Mouse (Mus musculus): ENCODE measurements around the gene Ptprcap.
"Not testable (repeated sequence)": the region's sequence is repeated elsewhere in the genome, so short reads cannot be mapped to it uniquely, and the experiment has no call there.

The Ptprcap gene

DNA sequence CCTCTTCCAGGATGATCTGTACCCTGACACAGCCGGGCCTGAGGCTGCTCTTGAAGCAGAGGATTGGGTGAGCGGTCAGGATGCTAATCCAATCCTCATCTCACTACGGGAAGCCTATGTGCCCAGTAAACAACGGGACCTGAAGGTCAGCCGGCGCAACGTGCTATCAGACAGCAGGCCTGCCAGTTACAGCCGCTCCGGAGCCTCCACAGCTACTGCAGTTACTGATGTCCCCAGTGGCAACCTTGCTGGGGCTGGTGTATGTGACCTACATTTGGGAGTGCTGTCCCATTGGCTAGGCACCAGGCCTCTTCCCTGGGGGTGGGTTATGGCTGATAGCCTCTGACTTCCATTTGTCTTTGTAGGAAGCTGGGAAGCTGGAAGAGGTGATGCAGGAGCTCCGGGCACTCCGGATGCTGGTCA is at the start of gene Ptprcap:
Gene Ptprcap, plus strand, starts transcription at position 373 of the 423 bp plus-strand sequence.
- no peak for DNase-seq

DNA sequence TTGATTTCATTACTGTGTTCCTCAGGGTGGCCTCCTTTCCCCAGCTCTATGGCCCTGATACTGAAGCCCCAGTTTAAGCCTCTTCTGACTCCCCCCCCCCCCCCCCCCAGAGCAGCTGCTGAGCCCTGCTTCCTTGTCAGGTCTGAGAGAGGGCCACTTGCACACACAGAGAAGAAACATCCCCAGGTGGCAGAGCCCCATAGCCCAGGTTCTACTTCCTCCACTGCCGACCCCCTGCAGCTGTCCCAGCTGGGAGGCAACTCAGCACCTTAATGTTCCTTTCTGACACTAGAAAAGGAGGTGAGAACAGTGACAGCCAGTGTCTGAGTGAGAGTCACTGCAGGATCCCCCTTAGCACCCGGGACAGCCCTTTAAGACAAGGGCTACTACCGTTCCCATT is 49.6 kb upstream of the Ptprcap start:
- DNase-seq = no peak

DNA sequence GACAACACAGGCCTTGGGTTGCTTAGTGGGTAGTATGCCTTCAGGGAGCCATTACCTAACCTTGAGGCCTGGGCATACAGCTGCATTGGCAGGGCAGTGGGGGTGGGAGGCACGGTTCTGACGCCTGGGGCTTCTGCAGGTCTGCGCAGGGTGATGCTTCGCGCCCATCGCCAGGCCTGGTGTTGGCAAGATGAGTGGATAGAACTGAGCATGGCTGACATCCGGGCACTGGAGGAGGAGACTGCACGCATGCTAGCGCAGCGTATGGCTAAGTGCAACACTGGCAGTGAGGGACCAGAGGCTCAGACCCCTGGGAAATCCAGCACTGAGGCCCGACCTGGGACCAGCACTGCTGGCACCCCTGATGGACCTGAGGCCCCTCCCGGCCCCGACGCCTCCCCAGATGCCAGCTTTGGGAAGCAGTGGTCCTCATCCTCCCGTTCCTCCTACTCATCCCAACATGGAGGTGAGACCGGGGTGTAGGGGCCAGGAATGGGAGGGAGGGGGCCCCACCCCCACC is 48.7 kb upstream of the Ptprcap start:
- no peak for DNase-seq

DNA sequence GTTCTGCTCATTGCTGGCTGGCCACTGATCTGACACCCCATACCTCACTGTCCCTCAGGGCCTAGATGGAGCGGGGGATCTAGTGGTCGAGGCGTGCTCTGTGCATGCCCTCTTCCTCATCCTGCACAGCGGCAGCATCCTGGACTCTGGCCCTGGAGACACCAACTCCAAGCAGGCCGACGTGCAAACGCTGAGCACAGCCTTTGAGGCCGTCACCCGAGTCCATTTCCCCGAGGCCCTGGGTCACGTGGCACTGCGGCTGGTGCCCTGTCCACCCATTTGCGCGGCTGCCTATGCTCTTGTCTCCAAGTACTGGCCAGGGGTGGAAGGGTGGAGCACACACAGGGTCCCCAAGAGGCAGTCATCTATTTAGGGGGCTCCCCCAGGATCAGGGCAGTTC is 46.8 kb upstream of the Ptprcap start:
- DNase-seq = no peak

DNA sequence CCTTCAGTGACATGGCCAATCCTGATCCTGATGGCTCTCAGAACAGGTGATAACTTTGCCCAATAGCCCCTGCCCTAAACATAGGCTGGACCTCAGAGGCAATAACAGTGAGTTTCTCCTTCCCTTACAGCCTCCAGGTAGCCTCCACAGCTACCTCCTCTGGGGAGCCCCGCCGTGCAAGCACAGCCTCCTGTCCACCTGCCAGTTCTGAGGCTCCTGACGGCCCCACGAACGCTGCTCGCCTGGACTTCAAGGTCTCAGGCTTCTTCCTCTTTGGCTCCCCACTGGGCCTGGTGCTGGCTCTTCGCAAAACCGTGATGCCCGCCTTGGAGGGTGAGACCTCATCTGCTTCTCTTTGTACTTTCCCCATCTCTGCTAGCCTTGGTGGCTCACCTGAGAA is 44.9 kb upstream of the Ptprcap start:
- DNase-seq = no peak

DNA sequence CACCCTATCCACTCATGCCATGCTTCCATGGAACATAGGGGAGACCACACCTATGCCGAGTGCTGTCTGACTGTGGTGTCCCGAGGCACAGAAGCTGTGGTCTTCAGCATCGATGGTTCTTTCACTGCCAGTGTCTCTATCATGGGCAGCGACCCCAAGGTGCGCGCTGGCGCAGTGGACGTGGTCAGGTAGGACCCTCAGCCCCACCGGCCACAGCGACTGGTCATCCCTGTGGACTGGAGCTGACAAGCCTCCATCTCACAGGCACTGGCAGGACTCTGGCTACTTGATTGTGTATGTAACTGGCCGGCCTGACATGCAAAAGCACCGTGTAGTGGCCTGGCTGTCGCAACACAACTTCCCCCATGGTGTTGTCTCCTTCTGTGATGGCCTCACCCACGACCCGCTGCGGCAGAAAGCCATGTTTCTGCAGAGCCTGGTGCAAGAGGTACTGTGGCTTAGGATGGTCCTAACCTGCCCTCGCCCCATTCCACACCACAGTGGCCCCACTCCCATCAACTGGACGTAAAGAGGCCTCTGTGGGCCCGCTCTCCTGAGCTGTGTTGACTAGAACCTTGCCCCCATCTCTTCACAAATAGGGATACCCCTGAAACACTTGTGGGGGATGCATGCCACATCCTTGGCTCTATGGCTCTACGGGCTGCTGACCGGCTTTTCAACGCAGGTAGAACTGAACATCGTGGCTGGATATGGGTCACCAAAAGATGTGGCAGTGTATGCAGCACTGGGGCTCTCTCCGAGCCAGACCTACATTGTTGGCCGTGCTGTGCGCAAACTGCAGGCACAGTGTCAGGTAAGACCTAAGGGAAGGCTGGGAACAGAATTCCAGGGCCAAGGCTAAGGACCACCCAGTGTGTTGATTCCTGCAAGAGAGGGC is 41.1 kb upstream of the Ptprcap start:
- DNase-seq = no peak

DNA sequence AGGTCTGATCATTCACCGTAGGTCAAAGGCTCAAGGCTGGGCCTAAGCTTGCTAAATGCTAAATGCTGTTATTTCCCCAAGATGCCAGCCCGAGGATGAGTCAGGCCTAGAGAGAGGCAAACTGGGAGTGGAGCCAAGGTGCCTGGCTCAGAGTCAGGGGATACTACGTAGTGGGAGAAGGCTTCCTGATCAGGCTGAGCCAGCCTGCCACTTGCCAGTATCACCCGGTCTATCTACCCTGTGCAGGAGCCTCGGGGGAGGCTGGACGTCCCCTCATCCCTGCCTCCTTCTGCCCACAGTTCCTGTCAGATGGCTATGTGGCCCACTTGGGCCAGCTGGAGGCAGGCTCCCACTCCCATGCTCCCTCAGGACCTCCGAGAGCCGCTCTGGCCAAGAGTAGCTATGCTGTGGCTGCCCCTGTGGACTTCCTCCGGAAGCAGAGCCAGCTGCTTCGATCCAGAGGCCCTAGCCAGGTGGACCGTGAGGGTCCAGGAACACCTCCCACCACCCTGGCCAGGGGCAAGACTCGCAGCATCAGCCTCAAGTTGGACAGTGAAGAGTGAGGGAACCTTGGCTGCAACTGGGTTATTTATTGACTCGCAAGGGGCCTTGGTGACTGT is 40.1 kb upstream of the Ptprcap start:
- peak; percentile 36 to 51 for DNase-seq

DNA sequence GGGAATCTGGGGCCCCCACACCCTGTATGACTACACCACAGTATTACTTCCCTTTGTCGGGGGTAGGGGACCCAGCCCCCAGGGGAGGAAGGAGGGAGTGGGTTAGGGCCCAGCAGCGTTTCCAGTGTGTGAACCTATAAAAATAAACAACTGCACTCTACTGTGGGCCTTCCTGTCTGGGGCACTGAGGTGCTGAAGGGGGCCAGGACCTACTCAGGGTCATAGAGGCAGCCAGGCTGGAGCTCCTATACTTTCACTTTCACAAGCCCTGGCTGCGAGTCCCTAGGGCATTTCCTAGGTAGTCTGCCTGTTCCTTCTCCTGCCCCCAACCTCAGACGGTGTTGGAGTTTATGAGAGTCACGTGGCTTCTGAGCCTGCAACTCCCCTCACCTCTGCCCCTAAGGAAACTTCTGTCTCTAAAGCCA is 39.6 kb upstream of the Ptprcap start:
- peak; percentile 57 to 70 for DNase-seq

DNA sequence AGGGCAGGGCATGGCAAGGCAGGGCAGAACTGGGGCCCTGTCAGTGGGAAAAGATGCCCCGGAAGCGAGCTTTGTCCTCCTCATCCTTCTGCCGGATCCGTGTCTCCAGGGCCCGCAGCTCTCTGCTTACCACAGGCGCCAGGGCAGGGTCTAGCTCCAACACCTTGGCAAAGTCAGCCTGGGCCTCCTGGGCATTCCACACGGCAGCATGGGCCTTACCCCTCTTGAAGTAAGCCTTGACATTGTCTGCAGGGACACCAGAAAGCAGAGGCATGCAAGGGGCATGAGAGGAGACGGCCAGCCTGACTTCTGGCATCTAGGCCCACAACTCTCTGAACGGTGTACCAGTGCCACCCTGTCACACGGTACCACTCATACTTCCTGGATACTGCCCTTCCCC is 38.9 kb upstream of the Ptprcap start:
- no peak for DNase-seq

DNA sequence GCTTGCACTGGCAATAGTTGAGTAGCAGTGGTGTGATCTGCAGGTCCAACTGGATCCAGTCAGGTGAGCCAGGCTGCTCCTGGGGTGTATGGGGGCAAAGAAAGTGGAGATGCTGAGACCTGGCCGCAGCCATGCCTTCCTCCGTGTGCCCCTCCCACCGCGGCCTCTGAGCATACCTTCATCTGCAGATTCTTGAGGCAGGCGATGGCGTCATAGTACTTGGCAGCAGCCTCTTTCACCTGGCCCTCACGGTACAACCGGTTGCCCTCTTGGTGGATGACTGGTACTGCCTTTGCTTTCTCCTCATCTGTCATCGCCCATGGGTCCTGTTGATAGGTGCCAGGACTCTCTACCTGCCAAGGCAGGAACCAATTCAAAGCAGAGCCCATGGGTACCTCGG is 38.3 kb upstream of the Ptprcap start:
- no peak for DNase-seq

DNA sequence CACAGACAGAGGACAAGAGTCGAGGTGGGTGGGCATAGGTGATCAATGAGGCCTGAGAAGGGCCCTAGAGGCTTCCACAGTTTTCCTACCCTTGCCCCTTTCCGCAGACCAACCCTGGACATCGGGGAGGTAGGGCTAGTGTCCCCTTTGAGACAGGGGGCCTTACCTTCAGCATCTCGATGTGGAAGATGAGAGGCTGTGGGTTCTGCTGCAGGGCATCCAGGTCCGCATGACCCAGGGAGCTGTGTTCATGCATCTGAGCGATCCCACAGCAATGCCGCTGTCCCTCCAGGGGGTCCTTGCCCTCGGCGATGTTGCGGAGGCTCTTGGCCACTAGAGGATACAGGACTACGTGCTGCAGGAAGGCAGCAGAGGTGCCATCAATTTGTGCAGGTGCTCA is 37.6 kb upstream of the Ptprcap start:
- no peak for DNase-seq

DNA sequence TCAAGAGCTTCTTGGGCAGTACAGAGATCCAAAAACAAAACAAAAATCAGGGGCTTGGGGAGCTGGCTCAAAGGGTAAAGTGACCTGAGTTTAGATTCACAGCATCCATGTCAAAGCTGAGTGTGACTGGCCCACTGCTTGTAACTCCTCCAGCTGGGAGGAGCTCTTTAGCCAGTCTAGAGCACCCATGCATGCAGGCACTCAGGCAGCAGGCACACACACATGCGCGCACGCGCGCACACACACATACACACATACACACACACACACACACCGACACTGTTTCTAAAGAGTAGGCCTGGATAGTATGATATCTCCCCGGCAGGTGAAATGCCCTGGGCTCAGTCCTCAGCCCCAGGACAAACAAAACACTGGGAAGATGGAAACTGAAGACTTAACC is 36.4 kb upstream of the Ptprcap start:
- no peak for DNase-seq

DNA sequence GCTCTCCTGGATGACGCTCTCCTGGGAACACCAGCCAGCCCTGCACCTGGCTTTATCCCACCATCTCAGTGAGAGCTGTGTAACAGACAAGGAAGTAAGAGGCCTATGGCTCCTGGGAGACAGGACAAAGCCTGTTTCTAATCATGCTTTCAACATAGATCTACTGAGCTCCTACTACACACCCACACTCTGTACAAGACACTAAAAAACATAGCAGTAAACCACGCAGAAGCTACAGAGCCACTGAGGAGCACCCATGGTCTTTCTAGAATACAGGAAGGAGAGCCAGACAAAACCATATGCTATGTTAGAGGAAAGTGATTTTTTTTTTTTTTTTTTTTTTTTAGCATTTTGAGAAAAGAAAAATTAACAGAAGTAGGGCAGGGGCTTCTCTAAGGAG is 35.1 kb upstream of the Ptprcap start:
- no peak for DNase-seq

DNA sequence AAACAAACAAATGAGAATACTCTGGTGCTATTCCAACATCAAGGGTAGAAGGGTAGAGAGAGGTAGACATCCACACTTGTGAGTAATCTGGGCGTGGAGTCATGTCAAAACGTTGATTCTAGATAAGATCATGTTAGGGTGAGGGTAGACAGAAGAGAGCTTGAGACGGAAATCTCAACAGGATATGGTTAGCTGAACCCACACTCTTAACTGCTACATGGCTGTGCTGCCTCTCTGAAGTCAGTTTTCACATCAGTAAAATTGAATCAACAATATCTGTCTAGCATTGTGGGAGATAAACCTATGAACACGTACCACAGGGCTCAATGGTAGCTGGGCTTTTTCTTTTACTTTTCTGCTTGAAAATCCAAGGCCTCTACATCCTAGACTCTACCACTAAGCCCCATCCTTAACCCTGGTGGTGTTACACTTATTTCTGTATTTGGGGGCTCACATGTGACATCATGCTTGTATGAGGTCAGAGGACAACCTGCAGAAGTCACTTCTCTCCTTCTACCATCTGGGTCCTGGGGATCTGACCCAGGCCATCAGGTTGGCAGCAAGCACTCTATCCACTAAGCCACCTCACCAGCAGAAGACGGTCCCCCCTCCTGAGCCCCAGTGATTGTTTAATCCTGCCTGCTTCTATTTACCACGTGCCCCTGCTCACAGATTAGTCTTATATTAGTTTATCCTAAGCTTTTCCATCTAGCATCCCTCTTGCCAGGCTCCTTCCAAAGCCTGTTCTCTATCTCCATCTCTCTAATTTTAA is 33.5 kb upstream of the Ptprcap start:
- DNase-seq = no peak

DNA sequence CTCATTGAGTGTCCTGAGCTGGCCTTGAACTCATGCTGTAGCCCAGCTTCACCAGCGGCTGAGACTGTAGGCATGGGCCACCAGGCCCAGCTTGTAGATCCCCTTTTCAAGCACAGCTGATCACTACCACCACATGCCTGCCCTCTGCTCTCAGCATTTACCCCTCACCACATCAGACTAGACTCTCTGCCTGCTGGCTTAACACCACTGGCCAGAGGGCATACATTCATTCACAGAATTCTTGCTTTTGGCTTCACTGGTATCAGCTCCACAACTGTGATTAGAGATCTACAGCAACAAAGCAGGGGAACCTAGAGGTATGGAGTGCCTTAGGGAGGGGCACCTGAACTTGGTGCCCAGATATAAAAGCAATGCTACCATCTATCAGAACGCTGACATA is 32.9 kb upstream of the Ptprcap start:
- no peak for DNase-seq

DNA sequence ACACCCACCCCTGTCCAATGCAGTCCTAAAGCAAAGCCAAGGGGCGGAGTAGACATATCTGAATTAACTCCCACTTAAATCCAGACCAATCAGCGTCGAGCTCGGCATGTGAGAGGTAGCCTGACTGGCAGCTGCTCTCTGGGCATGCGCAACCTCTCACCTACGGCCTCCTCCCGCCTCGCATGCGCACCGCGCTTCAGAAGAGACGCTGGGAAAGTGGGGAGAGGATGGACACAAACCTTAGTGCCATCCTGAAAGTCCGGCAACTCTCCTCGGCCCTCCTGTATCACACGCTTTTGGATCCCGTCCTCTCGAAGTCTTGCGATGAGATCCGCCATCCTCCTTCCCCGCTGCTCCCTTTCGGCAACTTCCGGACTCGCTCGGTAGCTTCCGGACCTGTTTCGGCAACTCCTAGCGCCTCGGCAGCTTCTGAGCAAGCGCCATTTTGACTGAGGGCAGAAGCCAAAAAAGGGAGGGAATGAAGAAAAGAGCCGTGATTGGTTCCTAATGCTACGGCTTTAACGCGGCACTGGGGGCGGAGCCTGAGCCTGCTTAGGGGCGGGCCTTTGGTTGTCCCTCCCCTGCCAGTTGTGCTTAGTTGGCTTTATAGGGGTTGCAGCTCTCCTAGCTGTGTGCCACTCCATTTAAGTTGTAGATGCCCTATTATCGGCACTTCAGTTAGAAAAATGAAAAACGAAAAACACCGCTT is 32.2 kb upstream of the Ptprcap start:
- DNase-seq = peak; percentile 96 to 98

DNA sequence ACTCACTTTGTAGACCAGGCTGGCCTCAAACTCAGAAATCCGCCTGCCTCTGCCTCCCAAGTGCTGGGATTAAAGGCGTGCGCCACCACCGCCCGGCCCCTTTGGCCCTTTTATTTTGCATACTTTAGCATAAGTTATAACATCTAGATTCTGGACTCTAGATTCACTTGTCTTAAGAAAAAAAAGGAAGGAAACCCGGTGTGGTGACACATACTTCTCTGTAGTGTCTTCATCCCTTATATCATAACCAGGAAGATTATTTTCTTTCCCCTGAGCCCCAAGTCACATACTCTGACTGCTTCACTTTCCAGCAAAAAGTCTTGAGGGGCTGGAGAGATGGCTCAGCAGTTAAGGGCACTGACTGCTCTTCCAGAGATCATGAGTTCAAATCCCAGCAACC is 31.5 kb upstream of the Ptprcap start:
- not testable (repeated sequence) for DNase-seq

DNA sequence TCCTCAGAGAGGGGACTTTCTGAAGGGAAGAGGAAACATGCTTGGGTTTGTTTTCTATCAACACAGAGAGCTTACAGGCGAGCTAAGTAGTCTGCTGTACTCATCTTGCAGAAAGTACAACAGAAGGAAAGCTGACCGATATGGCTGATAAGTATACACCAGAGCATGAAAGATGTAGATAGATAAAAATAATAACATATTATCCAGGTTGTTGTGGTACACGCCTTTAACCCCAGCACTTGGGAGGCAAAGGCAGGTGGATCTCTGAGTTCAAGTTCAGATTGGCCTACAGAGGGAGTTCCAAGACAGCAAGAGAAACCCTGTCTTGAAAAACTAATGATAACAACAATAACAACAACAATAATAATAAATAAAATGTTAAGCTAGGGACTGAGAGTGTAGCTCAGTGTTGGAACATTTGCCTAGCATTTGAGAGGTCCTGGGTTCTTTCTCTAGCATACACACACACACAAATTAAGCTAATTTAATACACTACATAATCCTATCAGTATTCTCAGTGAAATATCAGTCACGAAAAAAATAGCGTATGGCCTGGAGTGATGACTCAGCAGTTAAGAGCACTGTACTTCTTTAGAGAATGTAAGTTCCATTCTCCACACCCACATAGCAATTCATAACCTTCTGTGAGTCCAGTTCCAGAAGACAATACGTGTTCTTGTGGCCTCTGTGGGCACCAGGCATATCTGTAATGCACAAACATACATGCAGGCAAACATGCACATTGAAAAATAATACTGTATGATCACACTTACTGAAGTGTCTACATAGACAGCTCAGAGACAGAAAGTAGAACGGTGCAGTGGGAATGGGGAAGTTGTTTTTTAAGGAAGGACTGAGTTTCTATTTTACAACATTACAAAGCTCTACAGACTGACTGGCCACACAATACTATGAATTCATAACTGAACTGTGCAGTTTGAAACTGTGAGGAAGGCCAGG is 30.7 kb upstream of the Ptprcap start:
- no peak for DNase-seq

DNA sequence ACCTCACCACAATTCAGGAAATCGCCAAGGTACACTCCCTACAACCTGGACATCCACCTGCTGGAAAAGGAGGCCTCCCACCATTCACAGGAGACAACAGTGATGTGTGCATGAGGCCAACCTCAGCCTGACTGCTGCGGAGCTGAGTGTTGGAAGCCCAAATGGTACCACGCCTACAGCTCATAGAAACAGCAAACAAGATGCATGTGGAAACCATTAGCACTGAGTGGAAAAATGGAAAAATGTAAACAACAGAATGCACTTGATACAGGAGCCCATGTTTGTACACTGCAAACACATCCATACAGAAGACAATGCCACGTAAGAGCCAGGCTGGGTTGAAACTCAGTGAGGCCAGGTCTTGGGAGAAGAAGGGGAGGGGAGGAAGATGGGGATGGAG is 29.0 kb upstream of the Ptprcap start:
- DNase-seq = no peak

DNA sequence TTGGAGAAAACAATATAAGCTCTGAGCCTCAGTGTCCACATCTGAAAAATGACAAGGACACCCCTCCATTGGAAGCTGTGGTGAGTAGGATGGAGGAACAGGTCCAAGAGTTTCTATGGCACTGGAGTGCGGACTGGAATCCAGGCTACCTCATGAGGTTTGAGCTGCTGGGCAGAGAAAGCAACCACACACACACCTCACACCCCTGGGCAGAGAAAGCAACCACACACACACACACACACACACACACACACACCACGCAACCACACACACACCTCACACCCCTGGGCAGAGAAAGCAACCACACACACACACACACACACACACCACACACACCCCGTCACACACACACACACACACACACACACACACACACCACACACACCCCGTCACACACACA is 28.1 kb upstream of the Ptprcap start:
- DNase-seq = not testable (repeated sequence)

All from spleen, adult 18-20 months (tissue).